Mouse (Mus musculus) forebrain, embryonic 11.5 days (tissue): ENCODE results near the gene Serpina1f. TPM values are rescaled to one million over a fixed set of nuclear protein-coding genes. Genes with fewer than 3 reads are reported as not detected.
"Not testable (repeated sequence)": the region's sequence is repeated elsewhere in the genome, so short reads cannot be mapped to it uniquely, and the experiment has no call there.

ENCODE experiments used
- ATAC-seq: fragments of 200-750 bp; cut with Nextera tagmentation; replicated peaks from 2 replicates; pipeline ENCODE4 v1.8.0; 2017; ENCODE audit warnings: moderate TSS enrichment; ENCODE audit not compliant: low FRiP score
- DNase-seq: peaks from one replicate; pipeline ENCODE4 v3.0.0-alpha.2; 2017; ENCODE audit warnings: low spot score
- H3K27ac ChIP-seq: fragments of 300-500 bp; sonication (generic); 2 replicates; pipeline ENCODE4 v1.5.1; 2014; ENCODE audit warnings: low read depth, low read length
- H3K27me3 ChIP-seq: fragments of 300-500 bp; sonication (generic); 2 replicates; pipeline ENCODE4 v1.6.1; 2014; ENCODE audit warnings: mild to moderate bottlenecking, low read length, mixed read lengths; ENCODE audit not compliant: control insufficient read depth, insufficient read depth
- H3K36me3 ChIP-seq: fragments of 300-500 bp; sonication (generic); 2 replicates; pipeline ENCODE4 v1.6.1; 2014; ENCODE audit warnings: mild to moderate bottlenecking, low read length, moderate library complexity, mixed read lengths; ENCODE audit not compliant: control insufficient read depth, insufficient read depth
- H3K4me1 ChIP-seq: fragments of 300-500 bp; sonication (generic); replicated peaks from 2 replicates; pipeline ENCODE4 v1.6.1; 2014; ENCODE audit warnings: low read length, mixed read lengths; ENCODE audit not compliant: control insufficient read depth, insufficient read depth
- H3K4me2 ChIP-seq: fragments of 300-500 bp; sonication (generic); 2 replicates; pipeline ENCODE4 v1.6.1; 2014; ENCODE audit warnings: low read depth, mild to moderate bottlenecking, low read length, moderate library complexity, mixed read lengths; ENCODE audit not compliant: severe bottlenecking
- H3K4me3 ChIP-seq: fragments of 300-500 bp; sonication (generic); 2 replicates; pipeline ENCODE4 v1.5.1; 2014; ENCODE audit warnings: low read depth, low read length
- H3K9ac ChIP-seq: fragments of 300-500 bp; sonication (generic); 2 replicates; pipeline ENCODE4 v1.6.1; 2014; ENCODE audit warnings: low read length
- H3K9me3 ChIP-seq: fragments of 300-500 bp; sonication (generic); 2 replicates; pipeline ENCODE4 v1.6.1; 2016; ENCODE audit warnings: low read length, mixed read lengths; ENCODE audit not compliant: control insufficient read depth
- WGBS: fragments of 180-500 bp; shearing (Covaris S2); extraction: QIAGEN DNeasy Blood & Tissue Kit; methylation state at CpG from one replicate; pipeline ENCODE4 v1.1.7; 2014; 5-methylcytosine and 5-hydroxymethylcytosine counted together
- polyA plus RNA-seq: library from polyadenylated mRNA; unstranded; fragments of >200 nt; fragmentation: Nextera tagmentation; extraction: Ambion mirVana; gene quantifications from 2 replicates; pipeline ENCODE4 v1.2.1, GENCODE M21; 2014

Serpina1f gene
- polyA plus RNA-seq, 1 experiment from 2014 or later, result not detected

- no peak overlapping the region for H3K9ac ChIP-seq
- H3K9me3 ChIP-seq, result no peaks in the 10 kb centered on the region
- no peak overlapping the region for H3K4me3 ChIP-seq
- DNase-seq (no peak), ATAC-seq (no peak)
- no peaks in the 10 kb centered on the region for H3K27me3 ChIP-seq
- H3K4me1 ChIP-seq, result no peaks in the 10 kb centered on the region
- no peaks in the 10 kb centered on the region for H3K36me3 ChIP-seq
- no peak overlapping the region for H3K27ac ChIP-seq
- WGBS, result 89% methylated on average over 4 of the region's 4 CpGs
- no peak overlapping the region for H3K4me2 ChIP-seq
Measured at GRCm38 (mm10) chr12:103700144-103700750, 4.9 kb upstream of the Serpina1f start.

GRCm38 (mm10) chr12:103688221-103688814 is 7.0 kb downstream of the Serpina1f start:
- H3K9me3 ChIP-seq, result no peaks in the 10 kb centered on the region
- no peak overlapping the region for H3K4me2 ChIP-seq
- ATAC-seq (0 out of 2 replicates have a peak, but pooled peaks have one; percentile 33), DNase-seq (no peak)
- no peaks in the 10 kb centered on the region for H3K36me3 ChIP-seq
- no peaks in the 10 kb centered on the region for H3K4me1 ChIP-seq
- no peak overlapping the region for H3K4me3 ChIP-seq
- H3K27me3 ChIP-seq, result no peaks in the 10 kb centered on the region
- no peak overlapping the region for H3K9ac ChIP-seq
- no peak overlapping the region for H3K27ac ChIP-seq
- WGBS, result 77% methylated on average over 3 of the region's 3 CpGs

- Histone ChIP-seq H3K36me3 (no peaks in the 10 kb centered on the region), H3K9me3 (no peaks in the 10 kb centered on the region), H3K4me1 (no peaks in the 10 kb centered on the region), H3K4me3 (no peak overlapping the region), H3K27ac (no peak overlapping the region), H3K9ac (no peak overlapping the region), H3K4me2 (no peak overlapping the region), H3K27me3 (no peaks in the 10 kb centered on the region)
- ATAC-seq (no peak), DNase-seq (no peak)
- 82% methylated on average over 7 of the region's 7 CpGs for WGBS
Measured at GRCm38 (mm10) chr12:103687021-103687420, 8.3 kb downstream of the Serpina1f start.

GRCm38 (mm10) chr12:103686050-103686449 is 9.3 kb downstream of the Serpina1f start:
- ATAC-seq (no peak), DNase-seq (no peak)
- WGBS, result 82% methylated on average over 3 of the region's 3 CpGs
- Histone ChIP-seq H3K9ac (no peak overlapping the region), H3K9me3 (no peaks in the 10 kb centered on the region), H3K27me3 (no peaks in the 10 kb centered on the region), H3K36me3 (no peaks in the 10 kb centered on the region), H3K27ac (no peak overlapping the region), H3K4me3 (no peak overlapping the region), H3K4me2 (no peak overlapping the region), H3K4me1 (no peaks in the 10 kb centered on the region)

- Histone ChIP-seq H3K27ac (no peak overlapping the region), H3K9me3 (no peaks in the 10 kb centered on the region), H3K4me1 (no peaks in the 10 kb centered on the region), H3K36me3 (no peaks in the 10 kb centered on the region), H3K27me3 (no peaks in the 10 kb centered on the region), H3K4me2 (no peak overlapping the region), H3K4me3 (no peak overlapping the region), H3K9ac (no peak overlapping the region)
- 85% methylated on average over 3 of the region's 3 CpGs for WGBS
- DNase-seq, result no peak
- no peak for ATAC-seq
Measured at GRCm38 (mm10) chr12:103685386-103685785, 9.9 kb downstream of the Serpina1f start.

DNA sequence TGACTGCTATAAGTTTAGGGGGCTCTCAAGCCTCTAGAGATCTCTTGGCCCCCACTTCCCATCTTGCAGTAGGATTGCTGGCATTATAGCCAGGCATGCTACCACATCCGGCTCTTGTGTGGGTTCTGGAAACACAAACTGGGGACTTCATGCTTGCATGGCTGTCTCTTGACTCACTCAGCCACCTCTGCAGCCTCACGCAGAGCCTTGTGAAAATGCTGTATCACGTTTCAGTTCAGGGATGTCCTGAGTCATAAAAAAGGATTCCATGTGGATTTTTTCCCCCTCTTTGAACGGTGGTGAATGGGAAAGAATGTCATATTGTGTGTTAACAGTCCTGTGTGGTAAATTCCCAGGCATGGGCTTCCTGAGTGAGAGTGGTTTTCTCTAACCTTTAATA is 11.6 kb downstream of the Serpina1f start:
- no peak overlapping the region for H3K9ac ChIP-seq
- H3K36me3 ChIP-seq, result no peaks in the 10 kb centered on the region
- H3K4me3 ChIP-seq, result no peak overlapping the region
- H3K9me3 ChIP-seq, result no peaks in the 10 kb centered on the region
- ATAC-seq, result no peak
- H3K27ac ChIP-seq, result no peak overlapping the region
- no peaks in the 10 kb centered on the region for H3K27me3 ChIP-seq
- no peaks in the 10 kb centered on the region for H3K4me1 ChIP-seq
- 76% methylated on average over 4 of the region's 4 CpGs for WGBS
- H3K4me2 ChIP-seq, result no peak overlapping the region
- no peak for DNase-seq

GRCm38 (mm10) chr12:103681739-103682138 is 13.6 kb downstream of the Serpina1f start:
- H3K27ac ChIP-seq, result no peak overlapping the region
- no peak overlapping the region for H3K9ac ChIP-seq
- no peak overlapping the region for H3K4me2 ChIP-seq
- WGBS, result 93% methylated on average over 2 of the region's 2 CpGs
- no peak overlapping the region for H3K4me3 ChIP-seq
- DNase-seq, result no peak
- no peaks in the 10 kb centered on the region for H3K36me3 ChIP-seq
- no peak for ATAC-seq
- H3K9me3 ChIP-seq, result no peaks in the 10 kb centered on the region
- H3K4me1 ChIP-seq, result no peaks in the 10 kb centered on the region
- H3K27me3 ChIP-seq, result no peaks in the 10 kb centered on the region

GRCm38 (mm10) chr12:103681169-103681568 is 14.2 kb downstream of the Serpina1f start:
- DNase-seq, result no peak
- WGBS, result 77% methylated on average over 2 of the region's 2 CpGs
- no peaks in the 10 kb centered on the region for H3K4me1 ChIP-seq
- no peaks in the 10 kb centered on the region for H3K36me3 ChIP-seq
- no peaks in the 10 kb centered on the region for H3K27me3 ChIP-seq
- H3K9me3 ChIP-seq, result no peaks in the 10 kb centered on the region
- H3K4me2 ChIP-seq, result no peak overlapping the region
- no peak overlapping the region for H3K9ac ChIP-seq
- H3K4me3 ChIP-seq, result no peak overlapping the region
- ATAC-seq, result no peak
- H3K27ac ChIP-seq, result no peak overlapping the region

DNA sequence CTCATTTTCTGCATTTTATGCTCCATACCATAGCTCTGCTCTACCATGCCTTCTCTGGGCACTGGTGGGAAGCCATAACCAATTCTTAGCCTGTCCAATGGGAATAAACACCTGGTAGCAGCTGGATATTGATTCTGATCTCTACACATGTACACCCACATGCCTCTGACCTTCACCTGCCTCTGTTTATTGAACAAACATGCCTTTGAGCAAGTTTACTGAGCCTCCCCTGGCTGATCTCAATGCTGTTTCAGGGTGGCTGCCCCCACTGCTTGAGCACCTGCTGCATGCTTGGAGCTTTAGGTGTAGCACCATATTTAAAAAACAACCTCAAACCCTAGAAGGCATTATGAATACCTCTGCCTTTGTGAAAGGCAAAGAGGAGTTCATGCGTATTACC is 15.5 kb downstream of the Serpina1f start:
- 97% methylated on average over 1 of the region's 1 CpGs for WGBS
- H3K4me1 ChIP-seq, result not testable (repeated sequence)

More for the DNA sequence above, 15.5 kb downstream of the Serpina1f start:
- DNase-seq, H3K27me3 ChIP-seq, H3K4me3 ChIP-seq, H3K4me2 ChIP-seq, H3K27ac ChIP-seq, H3K36me3 ChIP-seq, H3K9me3 ChIP-seq, ATAC-seq, H3K9ac ChIP-seq: not testable (repeated sequence)
